Mouse (Mus musculus) spleen, postnatal 10 days (tissue): ENCODE results near the gene Zfp110.
"Not testable (repeated sequence)": the region's sequence is repeated elsewhere in the genome, so short reads cannot be mapped to it uniquely, and the experiment has no call there.

ENCODE experiments used
- DNase-seq, 2 experiments: peaks; one replicate each; pipeline ENCODE4 v3.0.0; 2021 to 2022; ENCODE audit warnings: low spot score in 2 of 2

Gene Zfp110

GRCm38 (mm10) chr7:12834162-12835120, at the start of gene Zfp110:
Zfp110 (plus strand) TSS chr7:12834761.
- DNase-seq, result peak; percentile 86 to 94

- no peak for DNase-seq
Measured at GRCm38 (mm10) chr7:12787333-12787732, 47.2 kb upstream of the Zfp110 start.

- no peak for DNase-seq
Measured at GRCm38 (mm10) chr7:12788025-12788424, 46.5 kb upstream of the Zfp110 start.

- DNase-seq, result not testable (repeated sequence)
Measured at GRCm38 (mm10) chr7:12792624-12793023, 41.9 kb upstream of the Zfp110 start.

- no peak for DNase-seq
Measured at GRCm38 (mm10) chr7:12797971-12798370, 36.6 kb upstream of the Zfp110 start.

- no peak for DNase-seq
Measured at GRCm38 (mm10) chr7:12799554-12799953, 35.0 kb upstream of the Zfp110 start.

- peak; percentile 9 to 36 for DNase-seq
Measured at GRCm38 (mm10) chr7:12802866-12803726, 31.5 kb upstream of the Zfp110 start, which contains the start of gene Zscan18. Zscan18 (minus strand) TSS chr7:12803635.

GRCm38 (mm10) chr7:12803727-12804071, 30.9 kb upstream of the Zfp110 start:
- DNase-seq, result no peak

GRCm38 (mm10) chr7:12815566-12815965, 19.0 kb upstream of the Zfp110 start:
- no peak for DNase-seq

- DNase-seq, result peak; percentile 85 to 93
Measured at GRCm38 (mm10) chr7:12818521-12819295, 15.9 kb upstream of the Zfp110 start, which contains the start of gene Zfp329. Zfp329 (minus strand) TSS chr7:12818858.

GRCm38 (mm10) chr7:12835193-12835671, 671 bp downstream of the Zfp110 start:
- DNase-seq, result peak in 1 of 2 experiments; percentile 22

GRCm38 (mm10) chr7:12835779-12836178, 1.2 kb downstream of the Zfp110 start:
- DNase-seq, result no peak

GRCm38 (mm10) chr7:12874301-12874700, 39.7 kb downstream of the Zfp110 start:
- DNase-seq, result no peak

- DNase-seq, result no peak
Measured at GRCm38 (mm10) chr7:12880036-12880435, 45.5 kb downstream of the Zfp110 start.

- DNase-seq, result not testable (repeated sequence)
Measured at GRCm38 (mm10) chr7:12880497-12880896, 45.9 kb downstream of the Zfp110 start.

GRCm38 (mm10) chr7:12880911-12881660, 46.5 kb downstream of the Zfp110 start, which contains the start of gene Zfp128:
Zfp128 (plus strand) TSS chr7:12881177.
- DNase-seq, result peak; percentile 84 to 94

- no peak for DNase-seq
Measured at GRCm38 (mm10) chr7:12886563-12887266, 52.2 kb downstream of the Zfp110 start.

- DNase-seq, result no peak
Measured at GRCm38 (mm10) chr7:12887585-12887984, 53.0 kb downstream of the Zfp110 start.

GRCm38 (mm10) chr7:12890928-12891327, 56.4 kb downstream of the Zfp110 start:
- no peak for DNase-seq

GRCm38 (mm10) chr7:12891334-12891733, 56.8 kb downstream of the Zfp110 start:
- no peak for DNase-seq
